Mouse (Mus musculus) G1E (cell line): ENCODE measurements around the gene Wdr24.

Experiments used
- CTCF ChIP-seq: IDR thresholded peaks from 2 replicates; pipeline ENCODE4 v1.5.1; 2012; ENCODE audit warnings: low read depth, low read length, inconsistent platforms, mixed read lengths
- GATA1 ChIP-seq: IDR thresholded peaks from 2 replicates; pipeline ENCODE4 v1.6.1; 2012; ENCODE audit warnings: borderline replicate concordance, low read length, inconsistent platforms, mixed read lengths
- POLR2AphosphoS5 ChIP-seq: IDR thresholded peaks from 2 replicates; pipeline ENCODE4 v1.6.1; 2012; ENCODE audit warnings: low read depth, low read length, inconsistent platforms; ENCODE audit not compliant: insufficient replicate concordance
- TAL1 ChIP-seq: conservative IDR thresholded peaks from 2 replicates; pipeline ENCODE4 v1.6.1; 2012; ENCODE audit warnings: low read depth, low read length, inconsistent platforms, mixed read lengths

- no peak for TF ChIP-seq CTCF
- TF ChIP-seq GATA1, result no peak
- no peak for TF ChIP-seq TAL1
- TF ChIP-seq POLR2AphosphoS5, result no peak
These were observed 50.8 kb downstream of the Wdr24 start for GRCm38 (mm10) chr17:25874148-25874720.
